14 mouse cellular contexts compared by ENCODE assay signal in the genomic region with DNA sequence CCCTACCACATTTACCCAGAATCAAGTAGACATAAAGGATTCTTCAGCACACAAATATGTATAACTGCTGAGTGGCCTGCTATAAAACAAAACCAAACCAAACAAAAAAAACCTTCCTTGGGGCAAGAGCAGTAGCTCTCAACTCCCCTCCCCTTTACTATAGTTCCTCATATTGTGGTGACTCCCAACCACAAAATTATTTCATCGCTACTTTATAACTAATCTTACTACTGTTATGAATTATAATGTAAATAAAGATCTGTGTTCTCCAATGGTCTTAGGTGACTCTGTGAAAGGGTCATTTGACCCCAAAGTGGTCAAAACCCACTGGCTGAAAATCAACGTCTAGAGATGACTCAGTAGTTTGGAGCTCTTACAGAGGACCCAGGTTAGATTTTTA.
"Had no signal": no experiment of that assay in that cellular context is flagged by ENCODE, and none has a peak within 500 bp of the region (broad histone marks: within the 10 kb centered on the region; RNA-seq: fewer than 3 reads in every experiment).

No protein-coding gene starts in this region.

- H3K27me3 ChIP-seq: limb, embryonic 13.5 days; megakaryocyte, embryonic 14.5 days; midbrain, embryonic 15.5 days had no signal

- ATAC-seq: midbrain, embryonic 15.5 days had no signal

- H3K9me3 ChIP-seq: megakaryocyte, embryonic 14.5 days; midbrain, embryonic 15.5 days had no signal

- DNase-seq: kidney, adult 9 months; kidney, postnatal 4 days; left cerebral cortex, postnatal 4 days; lung, adult 18-20 months; right cerebral cortex, adult 18-20 months; right cerebral cortex, postnatal 25 days; thymus, adult 18-20 months; thymus, postnatal 14 days had no signal

- H3K36me3 ChIP-seq: limb, embryonic 13.5 days; midbrain, embryonic 15.5 days had no signal

- H3K4me3 ChIP-seq: limb, embryonic 13.5 days; midbrain, embryonic 15.5 days had no signal

- H3K27ac ChIP-seq: kidney, postnatal 0 days; limb, embryonic 13.5 days; liver, embryonic 14.5 days; midbrain, embryonic 15.5 days; stomach, postnatal 0 days had no signal
